Mouse (Mus musculus): ENCODE data around the gene Wdr82. TPM values are rescaled to one million over a fixed set of nuclear protein-coding genes. Genes with fewer than 3 reads are reported as not detected.
A peak's percentile ranks its signal among the peaks of the same experiment; 100 is the strongest.

The Wdr82 gene
- polyA plus RNA-seq, 1 experiment from 2014 or later: 56.4 TPM

DNA sequence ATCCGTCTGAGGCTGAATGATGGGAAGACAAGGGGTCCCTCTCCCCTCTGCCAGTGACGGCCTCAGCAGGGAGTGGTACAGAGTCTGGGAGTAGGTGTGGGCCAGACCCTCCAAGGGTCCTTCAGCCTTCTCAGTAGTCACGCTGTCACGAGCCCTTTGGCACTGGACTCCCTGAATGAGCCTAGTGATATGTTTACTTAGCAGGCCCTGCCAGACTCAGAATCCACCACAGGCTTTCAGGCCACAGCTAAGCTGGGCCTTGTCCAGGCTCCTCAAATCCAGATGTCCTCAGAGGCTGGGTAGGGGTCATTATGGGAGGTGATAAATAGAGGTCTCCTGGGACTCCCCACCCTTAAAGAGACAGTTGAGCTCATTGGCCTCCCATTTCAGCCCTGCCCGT, 37.5 kb downstream of the Wdr82 start:
- Histone ChIP-seq H3K4me1 (ENCODE audit: control insufficient read depth, insufficient read depth, low read length) (peaks cover 13% of the 10 kb centered on the region; the same call in 1 of the 2 replicates), H3K36me3 (ENCODE audit: control insufficient read depth, insufficient read depth, low read length) (peaks cover 13% of the 10 kb centered on the region), H3K4me2 (ENCODE audit: low read length) (no peak overlapping the region), H3K27ac (ENCODE audit: low read depth, low read length) (no peak overlapping the region), H3K4me3 (ENCODE audit: low read depth, low read length) (no peak overlapping the region), H3K27me3 (replicated peaks; ENCODE audit: control insufficient read depth, insufficient read depth, low read length) (no peaks in the 10 kb centered on the region), H3K9ac (ENCODE audit: low read length) (no peak overlapping the region), H3K9me3 (replicated peaks; ENCODE audit: control insufficient read depth, low read length) (no peaks in the 10 kb centered on the region)
- DNase-seq (ENCODE audit: low spot score) (no peak), ATAC-seq (no peak)
- WGBS: 80% methylated on average over 5 of the region's 5 CpGs

DNA sequence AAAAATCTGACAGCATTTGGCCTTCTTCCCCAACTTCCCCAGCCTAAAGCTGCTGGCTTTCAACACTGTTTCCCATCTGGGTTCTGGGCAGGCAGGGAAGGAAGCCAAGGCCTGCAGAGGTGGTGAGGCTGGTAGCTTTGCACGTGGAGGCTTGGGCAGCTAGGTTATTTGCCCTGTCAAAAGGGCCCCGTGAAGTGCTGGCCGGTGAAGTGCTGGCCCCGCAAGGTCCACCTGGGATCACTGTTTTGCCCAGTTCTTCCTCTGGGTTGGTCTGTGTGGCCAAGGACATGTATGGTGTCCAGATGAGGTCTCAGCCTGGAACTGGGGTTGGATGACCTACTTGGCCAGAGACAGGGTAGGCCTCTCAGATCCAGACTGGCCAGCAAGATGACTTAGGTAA, 39.2 kb downstream of the Wdr82 start:
- Histone ChIP-seq H3K4me3 (ENCODE audit: low read depth, low read length) (no peak overlapping the region), H3K4me2 (ENCODE audit: low read length) (no peak overlapping the region), H3K27me3 (replicated peaks; ENCODE audit: control insufficient read depth, insufficient read depth, low read length) (no peaks in the 10 kb centered on the region), H3K9ac (ENCODE audit: low read length) (no peak overlapping the region), H3K4me1 (ENCODE audit: control insufficient read depth, insufficient read depth, low read length) (peaks cover 5% of the 10 kb centered on the region; the same call in 1 of the 2 replicates), H3K36me3 (ENCODE audit: control insufficient read depth, insufficient read depth, low read length) (peaks cover 29% of the 10 kb centered on the region), H3K27ac (ENCODE audit: low read depth, low read length) (no peak overlapping the region), H3K9me3 (replicated peaks; ENCODE audit: control insufficient read depth, low read length) (no peaks in the 10 kb centered on the region)
- no peak for ATAC-seq
- no peak for DNase-seq (ENCODE audit: low spot score)
- WGBS: 88% methylated on average over 4 of the region's 4 CpGs

DNA sequence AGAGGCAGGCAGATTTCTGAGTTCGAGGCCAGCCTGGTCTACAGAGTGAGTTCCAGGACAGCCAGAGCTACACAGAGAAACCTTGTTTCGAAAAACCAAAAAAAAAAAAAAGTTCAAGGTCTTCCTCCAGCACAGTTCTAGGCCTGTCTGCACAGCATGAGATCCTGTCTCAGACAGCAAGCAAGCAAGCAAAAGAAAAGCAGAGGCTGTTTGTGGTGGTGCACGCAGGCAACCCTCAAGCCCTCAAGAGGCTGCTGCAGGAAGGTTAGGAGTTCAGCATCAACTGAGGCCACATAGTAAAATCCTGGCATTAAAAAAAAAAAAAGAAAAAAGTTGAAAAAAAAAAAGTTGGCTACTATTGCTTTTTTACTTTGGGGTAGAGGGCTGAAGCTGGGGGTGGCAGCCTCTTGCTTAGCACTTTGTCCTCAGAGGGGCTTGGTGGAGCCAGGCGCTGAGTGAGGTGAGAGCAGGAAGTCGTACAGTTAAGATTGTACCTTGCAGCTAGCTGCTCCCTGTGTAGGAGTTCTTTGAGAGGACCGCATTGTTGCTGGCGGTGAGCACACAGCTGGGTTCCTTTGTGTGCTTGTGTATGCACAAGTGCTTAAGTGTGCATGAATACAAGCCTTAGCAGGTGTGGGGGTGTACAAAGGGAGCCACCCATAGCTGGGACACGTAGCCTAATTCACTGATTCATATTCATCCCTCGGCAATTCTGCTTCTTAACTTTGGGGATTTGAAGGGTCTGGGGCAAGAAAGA, 40.3 kb downstream of the Wdr82 start:
- Histone ChIP-seq H3K4me3 (ENCODE audit: low read depth, low read length) (no peak overlapping the region), H3K27ac (ENCODE audit: low read depth, low read length) (no peak overlapping the region), H3K9ac (ENCODE audit: low read length) (peak overlapping the region; percentile 53; the same call in 1 of the 2 replicates), H3K36me3 (ENCODE audit: control insufficient read depth, insufficient read depth, low read length) (peaks cover 34% of the 10 kb centered on the region), H3K4me1 (ENCODE audit: control insufficient read depth, insufficient read depth, low read length) (peaks cover 5% of the 10 kb centered on the region; the same call in 1 of the 2 replicates), H3K9me3 (replicated peaks; ENCODE audit: control insufficient read depth, low read length) (no peaks in the 10 kb centered on the region), H3K4me2 (ENCODE audit: low read length) (peak overlapping the region; percentile 46), H3K27me3 (replicated peaks; ENCODE audit: control insufficient read depth, insufficient read depth, low read length) (no peaks in the 10 kb centered on the region)
- ATAC-seq: peak; percentile 24; the same call in 1 of the 2 replicates
- no peak for DNase-seq (ENCODE audit: low spot score)
- 23% methylated on average over 9 of the region's 9 CpGs for WGBS

DNA sequence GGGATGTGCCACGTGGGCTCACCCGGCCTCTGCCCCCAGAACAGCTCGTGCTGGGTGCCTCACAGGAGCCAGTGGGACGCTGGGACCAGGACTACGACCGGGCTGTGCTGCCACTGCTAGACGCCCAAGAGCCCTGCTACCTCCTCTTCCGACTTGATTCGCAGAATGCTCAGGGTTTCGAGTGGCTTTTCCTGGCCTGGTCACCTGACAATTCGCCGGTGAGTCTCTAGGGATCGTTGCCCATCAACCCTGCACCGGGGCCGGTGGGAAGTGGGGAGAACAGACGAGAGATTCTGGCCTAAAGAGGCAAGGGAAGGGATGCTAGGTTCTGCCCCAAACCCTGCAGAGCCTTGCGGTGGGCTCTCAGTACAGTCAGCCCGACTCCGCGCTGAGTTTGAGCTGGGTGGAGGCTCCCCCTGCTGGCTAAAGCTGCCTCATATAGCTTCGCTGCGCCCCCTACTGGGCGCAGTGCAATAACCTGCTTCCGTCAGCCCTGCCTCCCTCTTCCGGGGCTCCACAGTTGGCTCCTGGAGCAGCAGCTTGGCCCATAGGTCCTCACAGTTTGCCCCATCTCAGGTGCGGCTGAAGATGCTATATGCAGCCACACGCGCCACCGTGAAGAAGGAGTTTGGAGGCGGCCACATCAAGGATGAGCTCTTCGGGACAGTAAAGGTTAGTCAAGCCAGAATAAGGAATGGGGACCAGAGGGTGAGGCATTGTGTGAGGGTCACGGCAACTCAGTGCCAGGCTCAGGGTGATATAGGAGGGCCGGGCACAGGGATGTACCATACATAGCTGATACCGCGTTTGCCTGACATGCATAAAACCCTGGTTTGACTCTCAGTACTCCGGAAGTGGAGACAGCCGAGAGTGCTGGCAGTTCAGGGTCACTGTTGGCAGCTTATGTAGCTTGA, 41.2 kb downstream of the Wdr82 start:
- peak; percentile 95 for DNase-seq (ENCODE audit: low spot score)
- no peaks in the 10 kb centered on the region for H3K9me3 ChIP-seq (replicated peaks; ENCODE audit: control insufficient read depth, low read length)
- peaks cover 5% of the 10 kb centered on the region; the same call in 1 of the 2 replicates for H3K4me1 ChIP-seq (ENCODE audit: control insufficient read depth, insufficient read depth, low read length)
- ATAC-seq: peak; percentile 92
- H3K4me2 ChIP-seq (ENCODE audit: low read length): peak overlapping the region; percentile 46
- H3K27me3 ChIP-seq (replicated peaks; ENCODE audit: control insufficient read depth, insufficient read depth, low read length): no peaks in the 10 kb centered on the region
- H3K36me3 ChIP-seq (ENCODE audit: control insufficient read depth, insufficient read depth, low read length): peaks cover 34% of the 10 kb centered on the region
- H3K27ac ChIP-seq (ENCODE audit: low read depth, low read length): no peak overlapping the region
- peak overlapping the region; percentile 53 for H3K9ac ChIP-seq (ENCODE audit: low read length)
- WGBS: 15% methylated on average over 37 of the region's 37 CpGs
- H3K4me3 ChIP-seq (ENCODE audit: low read depth, low read length): peak overlapping the region; percentile 10; the same call in 1 of the 2 replicates

DNA sequence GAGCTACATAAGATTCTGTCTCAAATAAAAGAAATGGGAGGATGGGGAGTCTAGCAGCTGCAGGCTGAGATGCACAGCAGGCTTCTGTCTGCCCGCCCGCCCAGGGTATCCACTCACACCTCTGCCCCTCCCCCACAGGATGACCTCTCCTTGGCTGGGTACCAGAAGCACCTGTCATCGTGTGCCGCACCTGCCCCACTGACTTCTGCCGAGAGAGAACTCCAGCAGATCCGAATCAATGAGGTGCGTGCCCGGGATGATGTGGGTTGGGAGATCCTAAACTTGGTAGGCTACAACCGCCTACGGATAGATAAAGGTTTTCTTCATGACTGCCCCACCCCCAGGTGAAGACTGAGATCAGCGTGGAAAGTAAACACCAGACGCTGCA, 41.9 kb downstream of the Wdr82 start:
- 87% methylated on average over 12 of the region's 12 CpGs for WGBS
- no peak for ATAC-seq
- Histone ChIP-seq H3K4me2 (ENCODE audit: low read length) (no peak overlapping the region), H3K4me3 (ENCODE audit: low read depth, low read length) (no peak overlapping the region), H3K9me3 (replicated peaks; ENCODE audit: control insufficient read depth, low read length) (no peaks in the 10 kb centered on the region), H3K9ac (ENCODE audit: low read length) (no peak overlapping the region), H3K4me1 (ENCODE audit: control insufficient read depth, insufficient read depth, low read length) (peaks cover 5% of the 10 kb centered on the region; the same call in 1 of the 2 replicates), H3K36me3 (ENCODE audit: control insufficient read depth, insufficient read depth, low read length) (peaks cover 34% of the 10 kb centered on the region), H3K27me3 (replicated peaks; ENCODE audit: control insufficient read depth, insufficient read depth, low read length) (no peaks in the 10 kb centered on the region), H3K27ac (ENCODE audit: low read depth, low read length) (no peak overlapping the region)
- DNase-seq (ENCODE audit: low spot score): no peak

DNA sequence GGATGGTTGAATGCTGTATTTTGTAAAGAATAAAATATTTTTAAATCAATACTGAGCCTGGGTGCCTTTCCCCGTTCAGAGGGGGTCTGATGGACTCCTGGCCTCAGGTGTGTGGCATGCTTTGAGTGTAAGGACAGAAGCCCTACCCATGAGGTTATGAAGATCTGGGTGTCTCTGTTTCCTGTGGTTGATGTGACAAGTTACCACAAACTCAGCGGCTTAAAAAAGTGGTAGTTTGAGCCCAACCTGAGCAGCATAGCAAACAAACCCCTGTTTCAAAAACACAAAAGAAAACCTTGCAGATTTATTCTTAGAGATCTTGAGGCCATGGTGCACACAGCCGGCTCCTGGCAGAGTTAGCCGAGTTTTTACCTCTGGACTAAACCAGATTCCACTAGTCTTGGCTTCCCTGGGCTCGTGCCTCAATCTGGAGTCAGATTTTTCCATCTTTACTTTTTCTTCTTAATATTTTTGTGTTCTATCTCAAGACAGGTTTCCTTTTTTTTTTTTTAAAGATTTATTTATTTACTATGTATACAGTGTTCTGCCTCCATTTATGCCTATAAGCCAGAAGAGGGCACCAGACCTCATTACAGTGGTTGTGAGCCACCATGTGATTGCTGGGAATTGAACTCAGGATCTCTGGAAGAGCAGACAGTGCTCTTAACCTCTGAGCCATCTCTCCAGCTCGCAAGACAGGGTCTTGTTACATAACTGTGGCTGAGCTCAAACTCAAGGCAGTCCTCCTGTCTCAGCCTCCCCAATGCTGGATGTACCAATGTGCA, 44.8 kb downstream of the Wdr82 start:
- ATAC-seq (no peak), DNase-seq (ENCODE audit: low spot score) (no peak)
- Histone ChIP-seq H3K36me3 (ENCODE audit: control insufficient read depth, insufficient read depth, low read length) (peaks cover 29% of the 10 kb centered on the region), H3K4me2 (ENCODE audit: low read length) (no peak overlapping the region), H3K27me3 (replicated peaks; ENCODE audit: control insufficient read depth, insufficient read depth, low read length) (no peaks in the 10 kb centered on the region), H3K4me1 (ENCODE audit: control insufficient read depth, insufficient read depth, low read length) (peaks cover 5% of the 10 kb centered on the region; the same call in 1 of the 2 replicates), H3K4me3 (ENCODE audit: low read depth, low read length) (no peak overlapping the region), H3K27ac (ENCODE audit: low read depth, low read length) (no peak overlapping the region), H3K9ac (ENCODE audit: low read length) (no peak overlapping the region), H3K9me3 (replicated peaks; ENCODE audit: control insufficient read depth, low read length) (no peaks in the 10 kb centered on the region)
- 88% methylated on average over 6 of the region's 6 CpGs for WGBS

DNA sequence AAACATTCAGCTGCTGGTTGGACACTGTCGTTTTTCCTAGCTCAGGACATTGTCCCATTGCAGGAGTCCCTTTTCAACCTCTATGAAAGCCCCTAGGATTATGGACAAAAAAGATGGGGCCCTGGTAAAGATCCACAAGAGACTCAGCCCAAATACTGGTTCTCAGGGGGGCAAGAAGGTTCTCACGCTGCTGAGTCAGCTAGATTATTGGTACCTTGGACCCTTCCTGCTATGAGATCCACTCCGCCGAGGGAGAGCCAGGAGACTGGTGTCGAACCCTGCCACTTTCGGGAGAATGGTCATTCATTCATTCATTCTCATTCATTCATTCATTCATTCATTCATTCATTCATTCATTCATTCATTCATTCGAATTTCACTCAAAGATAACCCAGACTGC, 46.2 kb downstream of the Wdr82 start:
- DNase-seq (ENCODE audit: low spot score): no peak
- ATAC-seq: no peak
- H3K4me3 ChIP-seq (ENCODE audit: low read depth, low read length): no peak overlapping the region
- H3K4me2 ChIP-seq (ENCODE audit: low read length): no peak overlapping the region
- H3K27me3 ChIP-seq (replicated peaks; ENCODE audit: control insufficient read depth, insufficient read depth, low read length): no peaks in the 10 kb centered on the region
- peaks cover 29% of the 10 kb centered on the region for H3K36me3 ChIP-seq (ENCODE audit: control insufficient read depth, insufficient read depth, low read length)
- WGBS: 79% methylated on average over 7 of the region's 7 CpGs
- no peak overlapping the region for H3K9ac ChIP-seq (ENCODE audit: low read length)
- no peak overlapping the region for H3K27ac ChIP-seq (ENCODE audit: low read depth, low read length)
- H3K4me1 ChIP-seq (ENCODE audit: control insufficient read depth, insufficient read depth, low read length): no peaks in the 10 kb centered on the region
- H3K9me3 ChIP-seq (replicated peaks; ENCODE audit: control insufficient read depth, low read length): no peaks in the 10 kb centered on the region

DNA sequence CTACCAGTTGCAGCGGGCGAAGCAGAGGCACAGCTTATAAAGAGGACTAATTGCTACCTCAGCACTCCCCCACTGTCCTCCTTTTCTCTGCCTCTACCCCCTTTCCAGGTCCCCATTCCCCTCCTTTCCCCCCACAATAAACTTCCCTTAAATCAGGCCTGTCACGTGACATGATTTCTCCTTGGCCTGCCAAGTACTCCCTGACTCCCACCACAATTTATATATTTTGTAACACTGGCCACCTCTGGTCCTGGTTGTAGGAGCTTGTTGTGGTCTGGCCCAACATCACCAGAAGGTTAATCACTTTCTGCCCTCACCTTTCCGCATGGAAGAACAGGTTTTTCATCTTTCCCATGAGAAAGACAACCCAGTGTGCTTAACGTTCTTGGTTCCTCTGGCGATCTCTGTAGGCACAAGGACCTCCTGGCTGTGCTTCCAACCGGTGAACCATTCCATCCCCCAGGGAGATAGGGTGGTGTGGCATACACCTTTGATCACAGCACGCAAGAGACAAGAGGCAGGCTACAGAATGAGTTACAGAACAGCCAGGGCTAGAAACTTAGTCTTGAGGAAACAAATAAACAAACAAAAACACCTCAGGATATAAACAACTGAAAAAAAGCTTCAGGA, 50.3 kb downstream of the Wdr82 start:
- 76% methylated on average over 8 of the region's 8 CpGs for WGBS
- Histone ChIP-seq H3K9me3 (replicated peaks; ENCODE audit: control insufficient read depth, low read length) (no peaks in the 10 kb centered on the region), H3K4me2 (ENCODE audit: low read length) (no peak overlapping the region), H3K36me3 (ENCODE audit: control insufficient read depth, insufficient read depth, low read length) (no peaks in the 10 kb centered on the region), H3K9ac (ENCODE audit: low read length) (no peak overlapping the region), H3K4me3 (ENCODE audit: low read depth, low read length) (no peak overlapping the region), H3K27me3 (replicated peaks; ENCODE audit: control insufficient read depth, insufficient read depth, low read length) (peaks cover 5% of the 10 kb centered on the region; the same call in 1 of the 2 replicates), H3K4me1 (ENCODE audit: control insufficient read depth, insufficient read depth, low read length) (no peaks in the 10 kb centered on the region), H3K27ac (ENCODE audit: low read depth, low read length) (no peak overlapping the region)
- ATAC-seq: no peak
- no peak for DNase-seq (ENCODE audit: low spot score)
